Mouse (Mus musculus) B cell, adult 2 months (primary cell): ENCODE data around the gene Gpr132.
"Not testable (repeated sequence)": the region's sequence is repeated elsewhere in the genome, so short reads cannot be mapped to it uniquely, and the experiment has no call there.

Experiments
- DNase-seq, 2 experiments: peaks; one replicate each; pipeline ENCODE4 v3.0.0; 2022

Gene Gpr132

GRCm38 (mm10) chr12:112850344-112850743, 17.7 kb downstream of the Gpr132 start:
- DNase-seq = peak; percentile 49 to 55

- peak in 1 of 2 experiments; percentile 46 for DNase-seq
Observed at GRCm38 (mm10) chr12:112849235-112850022, 18.6 kb downstream of the Gpr132 start.

GRCm38 (mm10) chr12:112847880-112848279, 20.1 kb downstream of the Gpr132 start:
- DNase-seq = no peak

GRCm38 (mm10) chr12:112843803-112844202, 24.2 kb downstream of the Gpr132 start:
- DNase-seq = peak; percentile 96 to 97

GRCm38 (mm10) chr12:112842128-112842527, 25.9 kb downstream of the Gpr132 start:
- DNase-seq = not testable (repeated sequence)

GRCm38 (mm10) chr12:112841338-112841892, 26.6 kb downstream of the Gpr132 start:
- not testable (repeated sequence) for DNase-seq

GRCm38 (mm10) chr12:112840209-112841086, 27.6 kb downstream of the Gpr132 start:
- DNase-seq = no peak

- DNase-seq = no peak
Observed at GRCm38 (mm10) chr12:112835046-112835445, 33.0 kb downstream of the Gpr132 start.

- no peak for DNase-seq
Observed at GRCm38 (mm10) chr12:112833527-112833926, 34.5 kb downstream of the Gpr132 start.

GRCm38 (mm10) chr12:112832411-112832810, 35.6 kb downstream of the Gpr132 start:
- no peak for DNase-seq

- DNase-seq = no peak
Observed at GRCm38 (mm10) chr12:112830570-112830969, 37.5 kb downstream of the Gpr132 start.

GRCm38 (mm10) chr12:112830141-112830540, 37.9 kb downstream of the Gpr132 start:
- no peak for DNase-seq

- peak; percentile 98 to 99 for DNase-seq
Observed at GRCm38 (mm10) chr12:112829244-112829864, 38.7 kb downstream of the Gpr132 start, which contains the start of gene Cdca4. TSS of gene Cdca4 (minus strand) at chr12:112829423.

GRCm38 (mm10) chr12:112828501-112829243, 39.4 kb downstream of the Gpr132 start:
- peak; percentile 78 to 80 for DNase-seq

- DNase-seq = no peak
Observed at GRCm38 (mm10) chr12:112825901-112826300, 42.1 kb downstream of the Gpr132 start.

GRCm38 (mm10) chr12:112823221-112823620, 44.8 kb downstream of the Gpr132 start:
- DNase-seq = peak; percentile 40 to 49

GRCm38 (mm10) chr12:112822676-112823075, 45.4 kb downstream of the Gpr132 start:
- DNase-seq = no peak

- DNase-seq = no peak
Observed at GRCm38 (mm10) chr12:112821974-112822373, 46.1 kb downstream of the Gpr132 start.

GRCm38 (mm10) chr12:112821216-112821615, 46.8 kb downstream of the Gpr132 start:
- no peak for DNase-seq

GRCm38 (mm10) chr12:112820401-112820999, 47.5 kb downstream of the Gpr132 start:
- no peak for DNase-seq

- DNase-seq = no peak
Observed at GRCm38 (mm10) chr12:112819057-112819662, 48.9 kb downstream of the Gpr132 start.
